Mouse (Mus musculus) gastrocnemius, postnatal 36 days (tissue): ENCODE data around the gene Rbm3. TPM values are rescaled to one million over a fixed set of nuclear protein-coding genes. Genes with fewer than 3 reads are reported as not detected.

Experiments used
- total RNA-seq, 2 experiments: library from RNA; stranded (reverse); gene quantifications; 2 replicates each; pipeline ENCODE4 v1.2.3; 2021

Rbm3 gene
- total RNA-seq, 2 experiments from 2014 or later: 56.4 to 78.2 TPM

Other genes with a start within 250 kb of the Rbm3 start
- 10 to 100 TPM; 21.2 to 22.0 TPM for gene Pqbp1, start 246.6 kb downstream of the Rbm3 start, total RNA-seq
- gene Timm17b, start 246.5 kb downstream of the Rbm3 start, total RNA-seq: 10 to 100 TPM; 35.3 to 39.1 TPM
- not detected for gene Gm10491, start 238.0 kb downstream of the Rbm3 start, total RNA-seq
- gene Gm10490, start 236.3 kb downstream of the Rbm3 start, total RNA-seq: not detected
- not detected for gene Pcsk1n, start 226.1 kb downstream of the Rbm3 start, total RNA-seq
- gene Eras, start 217.3 kb downstream of the Rbm3 start, total RNA-seq: not detected
- gene Hdac6, start 198.0 kb downstream of the Rbm3 start, total RNA-seq: 1 to 10 TPM; 4.3 to 4.9 TPM
- gene Gata1, start 167.8 kb downstream of the Rbm3 start, total RNA-seq: not detected
- not detected for gene Glod5, start 127.4 kb downstream of the Rbm3 start, total RNA-seq
- 1 to 10 TPM; 3.9 to 5.7 TPM for gene Suv39h1, start 71.1 kb downstream of the Rbm3 start, total RNA-seq
- under 1 TPM; 0.39 to 0.64 TPM for gene Was, start 55.4 kb downstream of the Rbm3 start, total RNA-seq
- 10 to 100 TPM; 12.3 TPM for gene Wdr13, start 13.0 kb downstream of the Rbm3 start, total RNA-seq
- 1 to 10 TPM; 3.0 to 3.6 TPM for gene Tbc1d25, start 30.3 kb upstream of the Rbm3 start, total RNA-seq
- gene Ebp, start 47.6 kb upstream of the Rbm3 start, total RNA-seq: 1 to 10 TPM; 8.4 to 9.0 TPM
- 1 to 10 TPM; 4.9 to 5.3 TPM for gene Porcn, start 60.6 kb upstream of the Rbm3 start, total RNA-seq
- 10 to 100 TPM; 14.1 to 14.4 TPM for gene Ftsj1, start 106.5 kb upstream of the Rbm3 start, total RNA-seq
- gene Slc38a5, start 125.3 kb upstream of the Rbm3 start, total RNA-seq: not detected
- gene Ssxb10, start 181.5 kb upstream of the Rbm3 start, total RNA-seq: not detected
- not detected for gene Ssxb9, start 221.1 kb upstream of the Rbm3 start, total RNA-seq